Mouse (Mus musculus) right cerebral cortex, adult 2 months (tissue): ENCODE measurements around the gene Nkain2.

ENCODE experiments used
- DNase-seq, 2 experiments: peaks; one replicate each; pipeline ENCODE4 v3.0.0; 2021 to 2022; ENCODE audit warnings: low spot score in 2 of 2

The Nkain2 gene

DNA sequence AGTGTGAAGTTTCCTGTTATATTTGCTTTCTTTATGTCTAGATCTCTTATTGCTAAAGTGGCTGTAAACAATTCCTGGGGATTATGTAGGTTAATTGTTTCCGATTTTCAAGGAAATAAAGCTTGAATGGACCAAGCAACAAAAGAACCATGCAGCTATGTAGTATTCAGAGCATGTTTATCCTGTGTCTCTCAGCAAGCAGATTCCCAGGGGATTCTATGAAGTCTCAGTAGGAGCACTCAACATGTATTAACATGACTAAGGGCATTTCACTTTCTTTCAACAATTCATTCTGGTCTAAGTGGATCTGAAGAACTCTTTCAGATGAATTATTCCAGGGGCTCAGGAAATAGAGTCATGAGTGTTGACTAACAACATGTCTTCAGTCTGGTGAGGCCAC lies 1244.2 kb downstream of the Nkain2 start:
- no peak for DNase-seq
